Mouse (Mus musculus): ENCODE data around the gene Pltp.

DNA sequence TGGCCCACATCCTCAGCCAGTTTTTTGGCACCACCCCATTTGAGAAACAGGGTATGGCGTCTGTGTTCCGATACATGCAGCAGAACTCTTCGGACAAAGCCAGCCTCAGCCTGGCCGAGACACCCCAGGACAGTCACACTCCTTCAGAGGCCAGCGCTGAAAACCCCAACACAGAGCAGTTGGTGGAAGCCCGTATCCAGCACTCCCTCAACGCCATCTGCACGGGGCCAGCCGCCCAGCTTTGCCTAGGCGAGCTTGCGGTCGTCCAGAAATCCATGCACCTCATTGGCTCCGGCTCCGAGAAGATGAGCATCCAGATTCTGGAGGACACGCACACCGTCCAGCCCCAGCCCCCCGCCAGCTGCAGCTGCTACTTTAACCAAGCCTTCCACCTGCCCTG, 32.0 kb downstream of the Pltp start:
- TF ChIP-seq ZNF384 (IDR thresholded peaks at IDR 0.05; ENCODE audit: low read depth, low read length), result no peak
- no peak for TF ChIP-seq MAFK (IDR thresholded peaks at IDR 0.05; ENCODE audit: insufficient read depth, low read depth, low read length)
- TF ChIP-seq HCFC1 (IDR thresholded peaks at IDR 0.05; ENCODE audit: borderline replicate concordance, insufficient read depth, low read length), result no peak
- no peak for TF ChIP-seq CHD2 (IDR thresholded peaks at IDR 0.05; ENCODE audit: low read depth, low read length)
